In genomic region chr4:135152834-135153259, GRCm38 (mm10) we compare ENCODE assay signal across 8 mouse cellular contexts. TPM values are rescaled to one million over a fixed set of nuclear protein-coding genes. Genes with fewer than 3 reads are reported as not detected.
DNase-seq lines count a peak whose midpoint lies in the region; ATAC-seq and TF ChIP-seq lines count a peak whose summit lies in the region.

No protein-coding gene starts in this region.

- in situ Hi-C loops in ES-E14 (cut with MboI; ENCODE audit: low sequenced_read_pairs in 2 of 2, unreplicated experiment in 2 of 2) = no loop called here

- no peaks in the 10 kb centered on the region for H3K9me3 ChIP-seq in ES-E14 (ENCODE audit: control insufficient read depth, insufficient read depth, low read depth, low read length)
- H3K9me3 ChIP-seq in kidney, postnatal 0 days (replicated peaks; ENCODE audit: low read length) = no peaks in the 10 kb centered on the region
- no peaks in the 10 kb centered on the region for H3K9me3 ChIP-seq in megakaryocyte, embryonic 14.5 days

- H3K4me2 ChIP-seq in kidney, postnatal 0 days (ENCODE audit: low read length) = peak overlapping the region; percentile 59

- peak overlapping the region; percentile 37 to 76; a peak in 3 of 4 replicates for H3K4me3 ChIP-seq in ES-E14 (ENCODE audit: insufficient read depth in 1 of 2, low read depth in 1 of 2, low read length in 2 of 2, poor library complexity in 1 of 2, severe bottlenecking in 1 of 2)
- H3K4me3 ChIP-seq in kidney, postnatal 0 days (replicated peaks; ENCODE audit: low read depth, low read length) = peak overlapping the region; percentile 35
- H3K4me3 ChIP-seq in megakaryocyte, embryonic 14.5 days (replicated peaks) = peak overlapping the region; percentile 96

- peaks cover 91% of the 10 kb centered on the region for H3K27me3 ChIP-seq in kidney, postnatal 0 days (ENCODE audit: insufficient read depth, low read length)
- H3K27me3 ChIP-seq in megakaryocyte, embryonic 14.5 days (replicated peaks) = no peaks in the 10 kb centered on the region

- peak overlapping the region; percentile 57; the same call in 1 of the 2 replicates for H3K9ac ChIP-seq in ES-E14 (ENCODE audit: insufficient read depth, low read depth, low read length, poor library complexity, severe bottlenecking)
- H3K9ac ChIP-seq in kidney, postnatal 0 days (ENCODE audit: low read depth, low read length) = peak overlapping the region; percentile 23; the same call in 1 of the 2 replicates

- no peak overlapping the region for H3K27ac ChIP-seq in ES-E14 (ENCODE audit: insufficient read depth, low read depth, low read length, poor library complexity, severe bottlenecking)
- no peak overlapping the region for H3K27ac ChIP-seq in kidney, postnatal 0 days

- under 1% methylated on average over 35 of the region's 45 CpGs for WGBS in kidney, postnatal 0 days

- H3K4me1 ChIP-seq in ES-E14 (ENCODE audit: control insufficient read depth in 2 of 2, insufficient read depth in 2 of 2, low read length in 2 of 2, poor library complexity in 1 of 2) = peaks cover 0 to 3% of the 10 kb centered on the region in 2 experiments; a peak in 1 of 4 replicates
- peaks cover 4% of the 10 kb centered on the region; the same call in 1 of the 2 replicates for H3K4me1 ChIP-seq in kidney, postnatal 0 days (replicated peaks; ENCODE audit: insufficient read depth, low read length)
- H3K4me1 ChIP-seq in megakaryocyte, embryonic 14.5 days = peaks cover 93% of the 10 kb centered on the region

- H3K36me3 ChIP-seq in ES-E14 (ENCODE audit: control insufficient read depth, insufficient read depth, low read length, poor library complexity, severe bottlenecking) = no peaks in the 10 kb centered on the region
- no peaks in the 10 kb centered on the region for H3K36me3 ChIP-seq in kidney, postnatal 0 days (ENCODE audit: insufficient read depth, low read length)
- peaks cover 67% of the 10 kb centered on the region for H3K36me3 ChIP-seq in megakaryocyte, embryonic 14.5 days (replicated peaks; ENCODE audit: low read length)

- DNase-seq in A20 (ENCODE audit: low read depth, low spot score) = peak; percentile 82
- no peak for DNase-seq in ES-E14 (ENCODE audit: low read depth, low spot score)
- no peak for DNase-seq in kidney, postnatal 0 days (ENCODE audit: low spot score)
- peak; percentile 72 to 73 for DNase-seq in spleen, postnatal 36 days (ENCODE audit: low spot score in 2 of 2)
- no peak for DNase-seq in cerebellum, postnatal 4 days (ENCODE audit: low spot score in 2 of 2)
- DNase-seq in frontal cortex, postnatal 36 days (ENCODE audit: low spot score in 2 of 2) = no peak

- ATAC-seq in granulocyte monocyte progenitor cell, adult 5-6 weeks (replicated peaks; ENCODE audit: poor library complexity, severe bottlenecking) = peak; percentile 40
- no peak for ATAC-seq in kidney, postnatal 0 days (replicated peaks; ENCODE audit: low FRiP score, low read depth)

- no peak for TF ChIP-seq CTCF in kidney, postnatal 0 days (IDR thresholded peaks at IDR 0.05; ENCODE audit: low read depth)

TF ChIP-seq in ES-E14, 5 proteins besides CTCF, POLR2A, EP300 and RAD21:
- no peak for TF ChIP-seq ZNF384 (IDR thresholded peaks at IDR 0.05; ENCODE audit: low read depth, low read length)
- TF ChIP-seq CHD2 (IDR thresholded peaks at IDR 0.05; ENCODE audit: low read depth, low read length) = no peak
- TF ChIP-seq MAFK (IDR thresholded peaks at IDR 0.05; ENCODE audit: insufficient read depth, low read depth, low read length) = no peak
- TF ChIP-seq HCFC1 (IDR thresholded peaks at IDR 0.05; ENCODE audit: borderline replicate concordance, insufficient read depth, low read length) = no peak

RNA-seq across cellular contexts. Expression of gene Runx3, which starts 32.4 kb away (rescaled TPM):
- 0.49 and 0.63 TPM in 2 replicates for total RNA-seq in ES-E14 (2012; rRNA removed)
- total RNA-seq in granulocyte monocyte progenitor cell, adult 5-6 weeks (2014; fragmentation: Nextera tagmentation) = 45.8 and 50.6 TPM in 2 replicates
- total RNA-seq in granulocyte monocyte progenitor cell, adult 5-6 weeks (2017) = 5.8 and 7.2 TPM in 2 replicates
- polyA plus RNA-seq in kidney, postnatal 0 days (2015; fragmentation: Nextera tagmentation; extraction: Ambion mirVana) = 0.05 TPM in 1 of 2 replicates, not detected in the other
- polyA plus RNA-seq in megakaryocyte, embryonic 14.5 days (2012; ENCODE audit: insufficient read depth, low replicate concordance) = 128 and 414 TPM in 2 replicates

Comparison
In these comparisons a context has a peak if more than half of its experiments do, and no peak if none do; other contexts are left out.
1. DNase-seq: peak in A20 (single experiment) and spleen, postnatal 36 days (2 of 2); none in ES-E14 (single experiment), kidney, postnatal 0 days (single experiment), cerebellum, postnatal 4 days (0 of 2) and frontal cortex, postnatal 36 days (0 of 2).
2. H3K4me3 ChIP-seq: peak in every context shown above with its lines; median percentile 96 in megakaryocyte, embryonic 14.5 days; 56 in ES-E14; 35 in kidney, postnatal 0 days.